20 mouse cellular contexts compared by ENCODE assay signal in the genomic region with DNA sequence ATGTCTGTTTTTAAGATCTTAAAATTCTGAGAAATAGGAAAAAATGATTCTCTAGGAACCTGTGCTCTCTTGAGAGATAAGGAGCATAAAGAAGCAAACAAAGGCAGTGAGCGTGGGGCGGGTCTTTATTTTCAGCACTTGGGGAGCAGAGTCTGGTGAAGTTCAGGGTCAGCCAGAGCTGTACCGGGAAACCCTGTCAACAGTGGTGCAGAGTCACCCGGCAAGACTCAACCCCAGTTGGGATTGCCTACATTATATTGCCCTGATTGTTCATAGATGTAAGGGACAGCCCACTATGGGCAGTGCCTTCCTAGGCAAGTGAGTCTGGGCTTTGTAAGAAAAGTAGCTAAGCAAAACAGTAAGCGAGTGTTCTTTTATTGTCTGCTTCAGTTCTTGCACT.
"Had no signal": no experiment of that assay in that cellular context is flagged by ENCODE, and none has a peak within 500 bp of the region (broad histone marks: within the 10 kb centered on the region; RNA-seq: fewer than 3 reads in every experiment).

No protein-coding gene starts in this region.

- H3K27ac ChIP-seq: limb, embryonic 10.5 days; limb, embryonic 13.5 days; liver, embryonic 12.5 days; liver, embryonic 15.5 days; lung, embryonic 15.5 days; midbrain, embryonic 12.5 days; midbrain, embryonic 15.5 days; neural tube, embryonic 12.5 days; neural tube, embryonic 15.5 days had no signal

- H3K9ac ChIP-seq: limb, embryonic 13.5 days; liver, embryonic 12.5 days; liver, embryonic 15.5 days; lung, embryonic 15.5 days; midbrain, embryonic 12.5 days; midbrain, embryonic 15.5 days; neural tube, embryonic 12.5 days; neural tube, embryonic 15.5 days had no signal

- H3K4me1 ChIP-seq: limb, embryonic 10.5 days; limb, embryonic 13.5 days; liver, embryonic 15.5 days; lung, embryonic 15.5 days; midbrain, embryonic 12.5 days; midbrain, embryonic 15.5 days; neural tube, embryonic 12.5 days had no signal

- DNase-seq: kidney, adult 9 months; kidney, postnatal 14 days; kidney, postnatal 4 days; liver; lung, adult 18-20 months; lung, postnatal 10 days; lung, postnatal 36 days; right cerebral cortex, adult 18-20 months; right cerebral cortex, postnatal 25 days; spleen, adult 18-20 months; thymus, postnatal 25 days had no signal

- ATAC-seq: liver, embryonic 12.5 days; midbrain, embryonic 15.5 days had no signal

- H3K4me3 ChIP-seq: limb, embryonic 10.5 days; limb, embryonic 13.5 days; liver, embryonic 12.5 days; liver, embryonic 15.5 days; lung, embryonic 15.5 days; midbrain, embryonic 12.5 days; midbrain, embryonic 15.5 days; neural tube, embryonic 12.5 days; neural tube, embryonic 15.5 days had no signal

- H3K27me3 ChIP-seq: limb, embryonic 13.5 days; liver, embryonic 12.5 days; liver, embryonic 15.5 days; lung, embryonic 15.5 days; midbrain, embryonic 12.5 days; midbrain, embryonic 15.5 days; neural tube, embryonic 12.5 days; neural tube, embryonic 15.5 days had no signal

- H3K9me3 ChIP-seq: limb, embryonic 10.5 days; limb, embryonic 13.5 days; liver, embryonic 12.5 days; liver, embryonic 15.5 days; lung, embryonic 15.5 days; midbrain, embryonic 12.5 days; midbrain, embryonic 15.5 days; neural tube, embryonic 12.5 days; neural tube, embryonic 15.5 days had no signal

- H3K4me2 ChIP-seq: limb, embryonic 13.5 days; liver, embryonic 12.5 days; liver, embryonic 15.5 days; lung, embryonic 15.5 days; midbrain, embryonic 12.5 days; midbrain, embryonic 15.5 days; neural tube, embryonic 12.5 days; neural tube, embryonic 15.5 days had no signal
